Mouse (Mus musculus) left cerebral cortex, adult 11 months (tissue): ENCODE measurements at regions not wholly inside any gene's neighbourhood (a gene's known extent, or its start where the extent isn't known, plus 50 kb on each side); places are given as distances from the start of the nearest gene placed in this dataset.

Experiments used
- DNase-seq: peaks from one replicate; pipeline ENCODE4 v3.0.0; 2022; ENCODE audit warnings: low spot score

DNA sequence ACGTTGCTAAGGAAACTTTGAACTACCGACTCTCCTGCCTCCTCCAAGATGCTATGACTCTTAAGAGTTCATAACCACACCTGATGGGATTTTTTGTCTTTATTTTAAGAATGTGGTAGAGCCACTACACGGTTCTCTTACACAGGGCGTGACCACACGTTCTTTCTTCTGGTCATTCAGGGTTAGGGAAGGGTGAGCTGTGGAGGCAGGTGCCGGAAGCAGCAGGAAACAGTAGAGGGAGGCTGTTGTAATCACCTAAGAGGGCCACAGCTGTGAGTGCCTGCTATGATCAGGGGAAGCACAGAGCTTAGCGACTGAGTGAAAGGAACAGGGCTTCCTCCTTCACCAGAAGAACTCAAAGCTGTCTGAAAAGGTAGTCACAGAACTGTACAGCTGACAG, 50.6 kb upstream of the Larp1 start:
- DNase-seq, result no peak

DNA sequence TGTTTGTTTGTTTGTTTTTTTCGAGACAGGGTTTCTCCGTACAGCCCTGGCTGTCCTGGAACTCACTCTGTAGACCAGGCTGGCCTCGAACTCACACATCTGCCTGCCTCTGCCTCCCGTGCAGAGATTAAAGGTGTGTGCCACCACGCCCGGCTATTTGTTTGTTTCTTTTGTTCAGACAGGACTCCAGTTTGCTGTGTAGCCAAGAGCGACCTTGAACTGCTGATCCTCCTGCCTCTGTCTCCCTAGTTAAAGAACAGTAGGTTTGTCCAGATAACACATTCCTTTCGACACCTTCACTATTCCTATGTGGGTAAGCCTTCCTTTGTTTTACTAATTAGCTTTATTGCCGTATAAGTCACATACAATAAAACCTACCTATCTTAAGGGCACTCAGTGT, 52.0 kb upstream of the Larp1 start:
- no peak for DNase-seq

- DNase-seq, result no peak
These were observed 52.8 kb upstream of the Larp1 start for GRCm38 (mm10) chr11:57956076-57956475.

DNA sequence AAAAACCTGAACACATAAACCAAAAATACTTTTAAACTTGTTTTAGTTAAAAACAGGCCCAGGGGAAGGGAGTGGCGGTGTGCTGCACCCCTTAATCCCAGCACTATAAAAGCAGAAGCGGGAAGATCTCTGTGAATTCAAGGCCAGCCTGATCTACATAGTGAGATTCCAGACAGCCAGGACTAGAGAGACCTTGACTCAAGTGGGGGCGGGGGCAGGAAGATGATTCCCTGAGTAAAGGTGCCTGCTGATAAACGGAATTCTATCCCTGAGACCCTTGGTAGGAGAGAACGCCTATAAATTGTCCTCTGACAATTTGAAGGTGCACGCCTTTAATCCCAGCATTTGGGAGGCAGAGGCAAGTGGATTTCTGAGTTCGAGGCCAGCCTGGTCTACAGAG, 53.4 kb upstream of the Larp1 start:
- no peak for DNase-seq

- DNase-seq, result no peak
These were observed 54.2 kb upstream of the Larp1 start for GRCm38 (mm10) chr11:57954510-57955184.

DNA sequence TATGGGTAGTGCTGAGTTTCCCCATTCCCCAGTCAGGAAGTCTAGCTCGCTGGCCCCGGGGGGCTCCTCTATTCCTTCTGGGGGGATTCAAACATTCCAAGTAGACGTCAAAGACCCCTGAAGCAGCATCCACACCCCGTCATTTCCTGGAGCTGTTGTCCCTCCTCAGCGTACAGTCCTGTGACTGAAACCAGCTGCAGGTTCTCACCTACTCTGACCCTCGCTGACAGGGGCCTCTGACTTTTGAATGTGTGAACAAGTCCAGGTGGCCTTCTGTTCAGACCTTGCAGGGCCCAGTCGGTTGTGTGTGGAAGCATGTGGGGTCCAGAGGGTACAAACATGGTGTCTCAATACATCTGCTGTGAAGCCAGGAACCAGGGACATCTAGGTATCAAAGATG, 55.2 kb upstream of the Larp1 start:
- no peak for DNase-seq

DNA sequence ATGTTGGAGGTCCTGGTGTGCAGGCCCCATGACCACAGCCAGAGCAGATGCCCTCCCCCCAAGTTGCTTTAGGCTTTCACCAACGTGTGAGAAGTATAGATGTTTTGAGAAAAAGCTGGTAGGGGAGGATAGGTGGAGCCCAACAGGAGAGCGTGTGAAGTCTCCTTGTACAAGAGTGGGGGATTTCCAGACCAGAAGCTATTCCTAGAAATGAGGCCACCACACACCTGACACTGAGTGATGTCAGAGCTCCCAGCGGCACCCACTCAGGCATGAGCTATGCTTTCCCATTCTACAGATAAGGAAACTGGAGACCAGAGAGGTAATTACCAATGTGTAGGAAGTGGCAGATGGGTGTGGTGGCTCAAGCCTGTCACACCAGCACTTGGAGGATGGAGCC, 56.2 kb upstream of the Larp1 start:
- DNase-seq, result no peak

- no peak for DNase-seq
These were observed 57.1 kb upstream of the Larp1 start for GRCm38 (mm10) chr11:57951541-57952326.

GRCm38 (mm10) chr11:57950989-57951388, 57.9 kb upstream of the Larp1 start:
- peak; percentile 22 for DNase-seq

DNA sequence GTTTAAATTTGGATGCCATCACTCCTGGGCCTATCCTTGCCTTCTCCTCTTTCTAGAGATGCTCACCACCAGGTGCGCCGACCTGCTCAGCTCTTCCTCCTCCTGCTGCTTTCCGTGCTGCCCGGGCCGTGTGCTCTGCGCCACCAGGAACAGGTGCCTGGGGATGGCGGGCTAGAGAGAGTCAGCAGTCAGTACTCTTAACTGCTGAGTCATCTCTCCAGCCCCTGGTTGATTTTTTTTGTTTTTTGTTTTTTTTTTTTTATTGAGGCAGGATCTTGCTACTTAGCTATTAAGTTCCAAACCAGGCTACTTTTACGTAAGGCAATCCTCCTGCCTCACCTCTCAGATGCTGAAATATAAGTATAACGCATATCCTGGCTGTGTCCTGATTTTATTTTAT, 59.8 kb upstream of the Larp1 start:
- DNase-seq, result no peak

GRCm38 (mm10) chr11:57947347-57947746, 61.5 kb upstream of the Larp1 start:
- DNase-seq, result no peak

- peak; percentile 59 for DNase-seq
These were observed 74.4 kb upstream of the Larp1 start for GRCm38 (mm10) chr11:57934391-57934850.

DNA sequence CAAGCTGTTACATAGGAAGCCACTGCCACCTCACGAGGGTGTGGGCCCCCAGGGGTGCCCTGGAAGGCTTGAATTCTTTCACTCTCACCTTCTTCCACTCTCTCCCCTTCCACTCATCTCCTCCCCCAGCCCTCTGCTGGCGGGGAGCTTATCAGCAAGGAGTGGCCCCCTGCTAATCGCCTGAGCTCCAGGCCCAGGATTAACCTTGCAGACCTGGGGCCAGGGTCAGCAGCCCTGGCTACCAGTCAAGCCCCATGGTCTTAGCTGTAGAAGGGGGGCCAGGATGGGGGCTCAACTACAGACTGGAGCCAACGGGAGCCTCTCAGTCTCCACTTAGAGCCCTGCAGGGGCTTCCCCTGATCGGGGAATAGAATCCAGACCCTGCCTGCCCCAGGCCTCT, 75.8 kb upstream of the Larp1 start:
- no peak for DNase-seq

GRCm38 (mm10) chr11:57929506-57929905, 79.4 kb upstream of the Larp1 start:
- DNase-seq, result no peak

DNA sequence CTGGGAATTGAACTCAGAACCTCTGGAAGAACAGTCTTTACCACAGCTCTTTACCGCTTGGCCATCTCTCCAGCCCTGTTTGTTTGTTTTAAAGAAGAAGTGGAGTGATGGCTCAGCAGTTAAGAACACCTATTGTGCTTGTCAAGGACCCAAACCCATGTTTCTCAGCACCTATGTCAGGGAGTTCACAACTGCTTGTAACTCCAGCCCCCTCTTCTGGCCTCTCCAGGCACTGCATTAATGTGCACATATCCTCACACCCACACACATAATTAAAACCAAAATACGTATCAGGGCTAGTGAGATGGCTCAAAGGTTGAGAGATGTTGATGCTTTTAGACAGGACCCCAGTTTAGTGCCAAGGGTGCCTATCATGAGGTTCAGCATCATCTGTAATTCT, 87.6 kb upstream of the Hand1 start:
- DNase-seq, result no peak

DNA sequence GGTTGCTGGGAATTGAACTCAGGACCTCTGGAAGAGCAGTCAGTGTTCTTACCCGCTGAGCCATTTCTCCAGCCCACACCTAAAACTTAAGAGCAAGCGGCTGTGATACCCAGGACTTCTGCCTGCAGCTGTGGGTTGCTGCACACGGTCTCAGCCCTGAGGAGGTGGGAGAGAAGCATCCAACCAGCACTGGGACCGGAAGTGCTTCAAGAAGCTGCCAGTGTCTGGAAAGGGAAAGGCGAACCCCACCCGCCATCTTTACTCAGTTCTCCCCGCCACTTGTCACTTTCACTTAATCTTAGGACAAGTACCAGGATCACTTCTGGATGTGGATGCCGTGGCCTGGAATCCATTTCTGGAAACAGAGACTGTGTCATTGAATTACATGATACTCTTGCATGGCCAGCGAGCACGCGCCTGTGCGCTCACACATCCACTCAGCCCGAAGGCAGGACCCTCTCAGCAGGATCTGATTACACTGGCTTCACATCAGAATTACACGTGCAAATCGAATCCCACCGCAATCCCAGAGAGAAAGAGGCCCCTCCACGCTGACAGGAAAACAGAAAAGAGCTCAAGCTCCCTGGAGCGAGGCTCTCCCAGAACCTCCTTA, 85.9 kb upstream of the Hand1 start:
- no peak for DNase-seq

DNA sequence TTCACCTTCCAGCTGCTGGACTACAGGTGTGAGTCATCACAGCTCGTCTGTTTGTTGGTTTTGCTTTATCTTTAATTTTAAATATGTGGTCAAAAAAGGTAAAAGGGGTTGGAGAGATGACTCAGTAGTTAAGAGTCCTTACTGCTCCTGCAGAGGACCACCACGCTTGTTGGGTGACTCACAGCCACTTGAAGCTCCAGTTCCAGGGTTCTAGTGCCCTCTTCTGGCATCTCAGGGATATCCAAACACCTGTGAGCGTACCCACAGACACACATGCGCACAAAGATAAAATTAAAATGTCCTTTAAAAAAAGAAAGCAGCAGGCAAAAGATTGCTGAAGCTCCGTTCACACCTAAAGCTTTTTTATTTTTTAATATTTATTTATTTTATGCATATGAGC, 85.4 kb upstream of the Hand1 start:
- no peak for DNase-seq

- no peak for DNase-seq
These were observed 83.4 kb upstream of the Hand1 start for GRCm38 (mm10) chr11:57916016-57916415.

DNA sequence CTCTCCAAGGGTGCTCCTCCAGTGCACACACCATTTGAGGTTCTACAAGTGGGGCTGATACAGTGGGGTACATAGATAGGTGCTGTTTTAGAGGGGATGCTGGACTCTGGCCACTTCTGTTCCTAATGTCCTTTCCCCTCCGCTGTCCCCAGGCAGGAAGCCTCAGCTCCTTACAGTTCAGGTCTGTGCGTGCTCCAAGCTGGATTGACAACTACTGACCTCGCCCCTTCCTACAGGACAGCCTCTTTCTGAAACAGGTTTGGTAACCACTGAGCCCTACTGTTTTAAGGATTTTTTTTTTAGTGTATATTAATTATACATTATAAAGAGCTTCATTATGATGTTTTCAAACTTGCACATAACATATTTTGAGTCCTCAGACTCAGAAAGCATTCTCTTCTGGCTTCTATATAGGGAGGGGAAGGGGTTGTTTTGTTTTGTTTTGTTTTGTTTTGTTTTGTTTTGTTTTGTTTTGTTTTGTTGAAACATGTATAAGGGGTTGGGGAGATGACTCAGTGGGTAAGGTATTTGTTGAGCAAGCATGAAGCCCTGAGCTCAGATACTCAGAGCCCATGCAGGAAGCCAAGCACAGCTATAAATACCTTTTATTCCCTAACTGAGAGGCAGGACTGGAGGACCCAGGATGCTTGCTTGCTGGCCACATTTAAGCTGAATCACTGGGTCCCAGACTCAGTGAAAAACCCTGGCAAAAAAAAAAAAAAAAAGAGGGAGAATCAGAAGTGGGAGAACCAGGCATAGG, 81.4 kb upstream of the Hand1 start:
- no peak for DNase-seq

DNA sequence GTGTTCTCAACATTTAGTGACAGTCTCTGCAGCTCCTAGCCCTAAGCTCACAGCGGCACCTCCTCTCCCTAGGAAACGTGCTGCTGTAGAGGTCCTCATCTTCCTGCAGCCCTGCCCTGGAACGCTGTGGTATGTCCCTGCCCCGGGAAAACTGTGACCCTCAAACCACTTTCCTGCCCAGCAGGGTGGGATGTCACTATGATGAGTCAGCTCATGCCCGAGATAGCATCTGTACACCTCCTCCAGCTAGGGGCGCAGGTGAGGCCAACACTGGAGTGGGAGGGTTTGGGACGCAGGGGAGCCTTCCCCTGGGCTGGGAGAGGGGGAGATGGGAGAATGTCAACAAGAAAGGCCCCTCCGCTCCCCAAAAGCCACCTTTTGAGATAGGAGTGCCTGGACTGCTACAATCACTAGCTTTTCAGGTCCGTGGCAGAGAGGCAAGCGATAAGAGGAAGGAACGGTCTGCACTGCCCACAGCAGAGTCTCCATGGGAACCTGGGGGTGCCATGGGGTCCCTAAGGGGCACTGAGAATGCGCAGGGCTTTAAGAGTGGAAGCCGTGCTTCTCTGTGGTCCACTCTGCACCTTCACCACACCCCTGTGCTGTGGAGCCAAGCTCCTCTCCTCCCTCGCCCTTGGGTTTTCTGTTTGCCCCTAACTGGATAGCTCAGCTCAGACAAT, 80.5 kb upstream of the Hand1 start:
- no peak for DNase-seq

GRCm38 (mm10) chr11:57911698-57912283, 79.2 kb upstream of the Hand1 start:
- no peak for DNase-seq

DNA sequence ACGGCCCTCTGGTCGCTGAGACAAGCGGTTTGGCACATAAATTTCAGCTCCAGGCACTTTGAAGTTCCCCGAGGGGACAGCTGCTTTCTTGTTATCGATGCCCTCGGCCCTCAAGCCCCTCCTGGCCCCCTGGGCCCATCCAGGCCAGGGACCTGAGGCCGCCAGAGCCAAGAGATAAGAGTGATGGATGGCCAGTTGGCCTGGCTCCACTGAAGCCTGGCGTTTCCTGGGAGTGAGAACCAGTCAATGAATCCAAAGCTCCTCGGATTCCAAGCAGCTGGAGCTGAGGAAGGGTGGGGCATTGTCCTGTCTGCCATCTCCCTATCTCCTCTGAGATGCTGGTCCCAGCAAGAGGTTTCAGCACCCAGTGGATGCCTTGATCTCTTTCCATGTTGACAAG, 71.6 kb upstream of the Hand1 start:
- DNase-seq, result no peak
